Mouse (Mus musculus): Measurements from ENCODE around the gene Vps52.

DNA sequence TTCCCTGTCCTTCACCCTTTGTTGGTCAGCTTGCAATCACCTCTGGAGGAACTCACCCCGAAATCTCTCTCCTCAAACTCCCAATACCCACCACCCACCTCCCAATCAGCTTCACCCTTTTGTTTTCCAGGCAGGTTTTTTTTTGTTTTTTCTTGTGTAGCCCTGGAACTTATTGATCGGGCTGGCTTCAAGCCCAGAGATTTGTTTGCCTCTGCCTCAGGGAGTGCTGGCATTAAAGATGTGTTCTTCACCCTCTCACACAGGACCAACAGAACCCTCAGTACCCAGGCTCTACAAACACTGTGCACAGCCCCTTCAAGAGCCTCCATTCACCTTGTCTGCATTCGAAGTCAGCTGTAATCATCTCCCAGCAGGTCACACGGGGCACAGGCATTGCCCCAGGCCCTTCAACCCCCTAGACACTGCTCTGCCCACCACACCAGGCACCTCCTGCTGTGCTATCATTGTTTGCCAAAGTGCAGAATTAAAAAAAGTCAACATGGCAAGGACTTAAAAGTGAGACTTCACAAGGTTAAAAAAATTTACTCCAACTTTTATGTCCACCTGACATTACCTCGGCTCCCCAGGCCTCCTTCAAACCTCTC is 1.5 kb upstream of the Vps52 start:
- TF ChIP-seq CTCF (IDR thresholded peaks at IDR 0.05; ENCODE audit: borderline replicate concordance, insufficient read depth, low read length): no peak
- no peak for TF ChIP-seq POLR2A (IDR thresholded peaks at IDR 0.05; ENCODE audit: low read depth, low read length)
